Mouse (Mus musculus): ENCODE measurements around the gene Hnrnpa2b1. TPM values are rescaled to one million over a fixed set of nuclear protein-coding genes. Genes with fewer than 3 reads are reported as not detected.
A peak's percentile ranks its signal among the peaks of the same experiment; 100 is the strongest.
"Not testable (repeated sequence)": the region's sequence is repeated elsewhere in the genome, so short reads cannot be mapped to it uniquely, and the experiment has no call there.

The Hnrnpa2b1 gene
- polyA plus RNA-seq, 1 experiment: 37.4 TPM

DNA sequence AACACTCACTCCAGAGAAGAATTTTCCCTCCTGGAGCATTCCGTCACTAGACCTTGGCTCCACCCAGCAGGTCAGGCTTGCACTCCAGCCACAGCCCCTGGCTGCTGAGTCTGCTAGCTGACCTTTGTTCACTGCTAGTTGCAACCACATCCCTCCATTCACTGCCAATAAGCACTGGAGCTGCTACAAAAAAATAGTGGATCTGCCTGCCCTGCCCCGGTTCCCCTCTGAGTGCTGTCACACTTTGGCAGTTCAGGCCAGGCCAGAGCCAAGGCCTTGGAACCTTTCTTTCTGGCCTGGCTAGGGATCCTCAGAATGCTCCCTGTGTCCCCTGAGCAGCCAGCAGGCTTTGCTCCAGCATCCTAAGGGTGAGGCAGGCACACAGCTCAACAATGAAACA, 20.1 kb upstream of the Hnrnpa2b1 start:
- no peak overlapping the region for H3K4me3 ChIP-seq (replicated peaks)
- H3K36me3 ChIP-seq (ENCODE audit: control insufficient read depth): peaks cover 3% of the 10 kb centered on the region
- no peaks in the 10 kb centered on the region for H3K27me3 ChIP-seq (ENCODE audit: control insufficient read depth)
- H3K4me1 ChIP-seq (ENCODE audit: control insufficient read depth): peaks cover 4% of the 10 kb centered on the region
- peaks cover 7% of the 10 kb centered on the region for H3K9me3 ChIP-seq (ENCODE audit: control insufficient read depth, low read length)
- TF ChIP-seq TAL1 (IDR thresholded peaks at IDR 0.05; ENCODE audit: low read length): no peak
- TF ChIP-seq GATA1 (IDR thresholded peaks at IDR 0.05; ENCODE audit: low read length): no peak

DNA sequence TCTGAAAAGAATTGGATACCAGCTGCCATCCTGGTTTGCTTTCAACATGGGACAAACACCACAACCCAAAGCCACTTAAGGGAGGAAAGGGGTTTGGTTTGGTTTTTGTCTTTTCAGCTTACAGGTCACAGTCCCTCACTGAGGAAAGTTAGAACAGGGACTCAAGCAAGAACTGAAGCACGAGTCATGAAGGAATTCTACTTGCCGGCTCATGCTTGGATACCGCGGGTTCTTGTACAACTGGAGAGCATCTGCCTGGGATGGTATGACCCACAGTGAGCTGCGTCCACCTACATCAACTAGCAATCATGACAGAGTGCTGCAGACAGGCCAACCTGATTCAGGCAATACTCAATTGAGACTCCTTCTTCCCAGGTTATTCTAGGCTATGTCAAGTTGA, 17.0 kb upstream of the Hnrnpa2b1 start:
- H3K36me3 ChIP-seq (ENCODE audit: control insufficient read depth): peaks cover 20% of the 10 kb centered on the region
- peaks cover 4% of the 10 kb centered on the region for H3K4me1 ChIP-seq (ENCODE audit: control insufficient read depth)
- H3K9me3 ChIP-seq (ENCODE audit: control insufficient read depth, low read length): peaks cover 7% of the 10 kb centered on the region
- no peak for TF ChIP-seq GATA1 (IDR thresholded peaks at IDR 0.05; ENCODE audit: low read length)
- no peak for TF ChIP-seq TAL1 (IDR thresholded peaks at IDR 0.05; ENCODE audit: low read length)
- H3K4me3 ChIP-seq (replicated peaks): no peak overlapping the region
- no peaks in the 10 kb centered on the region for H3K27me3 ChIP-seq (ENCODE audit: control insufficient read depth)

DNA sequence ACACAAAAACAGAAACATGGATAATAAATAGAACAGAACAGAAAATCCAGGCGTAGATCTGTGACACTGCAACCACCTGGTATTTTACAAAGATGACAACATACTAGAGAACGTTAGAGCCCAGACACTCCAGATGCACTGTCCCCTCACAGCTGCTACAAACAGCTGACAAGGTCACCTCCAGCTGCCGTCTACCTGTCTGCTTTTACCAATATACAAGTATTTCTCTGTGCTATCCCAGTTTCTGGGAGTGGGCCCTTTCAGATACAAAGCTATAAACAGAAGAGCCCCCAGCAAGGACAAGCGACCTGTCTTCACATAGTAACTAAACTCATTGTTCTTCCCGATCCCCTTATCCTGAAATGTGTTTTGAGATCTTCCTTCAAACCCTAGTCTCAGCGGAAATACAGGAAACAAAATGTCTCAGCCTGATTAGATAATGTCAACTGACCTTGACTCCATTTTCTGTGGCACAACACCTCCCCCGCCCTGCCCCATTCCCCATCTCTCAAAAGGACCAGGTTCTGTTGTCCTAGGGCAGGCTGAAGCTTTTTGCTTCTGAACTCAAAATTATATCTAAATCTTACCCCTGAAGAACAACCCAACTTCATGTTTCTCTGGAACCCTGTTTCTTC, 16.5 kb upstream of the Hnrnpa2b1 start:
- peaks cover 7% of the 10 kb centered on the region for H3K9me3 ChIP-seq (ENCODE audit: control insufficient read depth, low read length)
- peaks cover 25% of the 10 kb centered on the region for H3K36me3 ChIP-seq (ENCODE audit: control insufficient read depth)
- peaks cover 4% of the 10 kb centered on the region for H3K4me1 ChIP-seq (ENCODE audit: control insufficient read depth)
- TF ChIP-seq GATA1 (IDR thresholded peaks at IDR 0.05; ENCODE audit: low read length) (no peak), TAL1 (IDR thresholded peaks at IDR 0.05; ENCODE audit: low read length) (no peak)
- H3K4me3 ChIP-seq (replicated peaks): no peak overlapping the region
- no peaks in the 10 kb centered on the region for H3K27me3 ChIP-seq (ENCODE audit: control insufficient read depth)

DNA sequence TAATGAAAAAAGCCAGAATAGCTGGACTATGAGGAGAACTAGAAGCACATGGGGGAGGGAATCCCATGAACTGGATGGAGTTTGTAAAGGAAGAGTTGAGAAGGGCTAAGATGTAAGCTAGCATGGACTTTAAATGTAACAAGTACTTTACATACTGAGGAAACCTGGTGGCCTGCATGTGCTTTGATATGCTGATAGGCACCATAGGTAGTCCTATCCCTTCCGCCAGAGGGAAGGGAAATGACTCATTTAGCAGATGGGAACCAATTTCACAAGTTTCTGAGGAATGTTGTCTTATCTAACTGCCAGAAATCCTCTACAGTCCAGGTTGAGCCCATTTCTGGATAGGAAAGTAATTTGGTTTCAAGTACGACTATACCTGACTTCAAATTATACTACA, 16.0 kb upstream of the Hnrnpa2b1 start:
- H3K36me3 ChIP-seq (ENCODE audit: control insufficient read depth): peaks cover 31% of the 10 kb centered on the region
- no peaks in the 10 kb centered on the region for H3K27me3 ChIP-seq (ENCODE audit: control insufficient read depth)
- TF ChIP-seq TAL1 (IDR thresholded peaks at IDR 0.05; ENCODE audit: low read length) (no peak), GATA1 (IDR thresholded peaks at IDR 0.05; ENCODE audit: low read length) (no peak)
- H3K4me3 ChIP-seq (replicated peaks): no peak overlapping the region
- peaks cover 7% of the 10 kb centered on the region for H3K9me3 ChIP-seq (ENCODE audit: control insufficient read depth, low read length)
- peaks cover 5% of the 10 kb centered on the region for H3K4me1 ChIP-seq (ENCODE audit: control insufficient read depth)

DNA sequence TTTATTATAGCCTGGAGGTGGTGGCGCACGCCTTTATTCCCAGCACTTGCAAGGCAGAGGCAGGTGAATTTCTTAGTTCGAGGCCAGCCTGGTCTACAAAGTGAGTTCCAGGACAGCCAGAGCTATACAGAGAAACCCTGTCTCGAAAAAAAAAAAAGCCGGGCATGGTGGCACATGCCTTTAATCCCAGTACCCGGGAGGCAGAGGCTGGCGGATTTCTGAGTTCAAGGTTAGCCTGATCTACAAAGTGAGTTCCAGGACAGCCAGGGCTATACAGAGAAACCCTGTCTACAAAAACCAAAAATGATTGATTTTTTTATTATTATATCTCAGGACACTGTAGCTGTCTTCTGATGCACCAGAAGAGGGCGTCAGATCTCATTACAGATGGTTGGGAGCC, 14.9 kb upstream of the Hnrnpa2b1 start:
- H3K4me1 ChIP-seq (ENCODE audit: control insufficient read depth); H3K4me3 ChIP-seq (replicated peaks); H3K27me3 ChIP-seq (ENCODE audit: control insufficient read depth); H3K9me3 ChIP-seq (ENCODE audit: control insufficient read depth, low read length): not testable (repeated sequence)
- peaks cover 42% of the 10 kb centered on the region for H3K36me3 ChIP-seq (ENCODE audit: control insufficient read depth)

DNA sequence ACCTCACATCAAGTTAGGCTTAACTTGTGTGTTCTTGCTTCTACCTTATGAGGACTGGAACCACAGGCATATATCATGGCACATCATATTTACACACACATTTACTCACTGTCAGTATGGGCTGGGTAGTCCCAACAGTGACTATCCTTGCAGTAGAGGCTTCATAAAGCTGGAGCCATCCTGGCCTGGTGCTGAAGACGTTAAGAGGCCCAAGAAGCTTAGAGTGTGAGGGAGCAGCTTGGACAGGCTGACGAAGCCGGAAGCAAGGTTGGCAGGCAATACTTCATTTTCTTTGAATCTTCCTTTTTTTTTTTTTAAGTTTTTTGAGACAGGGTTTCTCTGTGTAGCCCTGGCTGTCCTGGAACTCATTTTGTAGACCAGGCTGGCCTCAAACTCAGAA, 14.2 kb upstream of the Hnrnpa2b1 start:
- Histone ChIP-seq H3K36me3 (ENCODE audit: control insufficient read depth) (peaks cover 48% of the 10 kb centered on the region), H3K9me3 (ENCODE audit: control insufficient read depth, low read length) (peaks cover 7% of the 10 kb centered on the region), H3K27me3 (ENCODE audit: control insufficient read depth) (no peaks in the 10 kb centered on the region), H3K4me1 (ENCODE audit: control insufficient read depth) (peaks cover 13% of the 10 kb centered on the region), H3K4me3 (replicated peaks) (no peak overlapping the region)
- TF ChIP-seq GATA1 (IDR thresholded peaks at IDR 0.05; ENCODE audit: low read length) (no peak), TAL1 (IDR thresholded peaks at IDR 0.05; ENCODE audit: low read length) (no peak)

DNA sequence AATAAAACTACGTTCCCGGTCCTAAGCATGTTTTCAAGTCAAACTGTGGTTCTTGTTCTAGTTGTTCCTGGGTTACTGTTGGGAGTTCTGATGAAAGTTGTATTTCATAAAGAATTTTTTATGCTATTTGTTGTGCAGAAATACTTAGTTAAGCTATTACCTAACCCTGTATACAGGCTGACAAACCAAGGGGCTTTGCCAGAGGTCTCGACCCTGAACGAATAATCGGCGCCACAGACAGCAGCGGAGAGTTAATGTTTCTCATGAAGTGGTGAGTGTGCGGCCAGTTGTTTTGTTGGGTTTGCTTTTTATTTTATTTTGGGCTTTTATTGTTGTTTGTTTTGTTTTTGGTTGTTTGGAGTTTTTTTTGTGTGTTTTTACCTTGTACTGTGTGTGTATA, 11.9 kb upstream of the Hnrnpa2b1 start:
- Histone ChIP-seq H3K27me3 (ENCODE audit: control insufficient read depth) (no peaks in the 10 kb centered on the region), H3K4me3 (replicated peaks) (no peak overlapping the region), H3K4me1 (ENCODE audit: control insufficient read depth) (peaks cover 28% of the 10 kb centered on the region), H3K36me3 (ENCODE audit: control insufficient read depth) (peaks cover 72% of the 10 kb centered on the region), H3K9me3 (ENCODE audit: control insufficient read depth, low read length) (no peaks in the 10 kb centered on the region)
- TF ChIP-seq TAL1 (IDR thresholded peaks at IDR 0.05; ENCODE audit: low read length): no peak
- no peak for TF ChIP-seq GATA1 (IDR thresholded peaks at IDR 0.05; ENCODE audit: low read length)

DNA sequence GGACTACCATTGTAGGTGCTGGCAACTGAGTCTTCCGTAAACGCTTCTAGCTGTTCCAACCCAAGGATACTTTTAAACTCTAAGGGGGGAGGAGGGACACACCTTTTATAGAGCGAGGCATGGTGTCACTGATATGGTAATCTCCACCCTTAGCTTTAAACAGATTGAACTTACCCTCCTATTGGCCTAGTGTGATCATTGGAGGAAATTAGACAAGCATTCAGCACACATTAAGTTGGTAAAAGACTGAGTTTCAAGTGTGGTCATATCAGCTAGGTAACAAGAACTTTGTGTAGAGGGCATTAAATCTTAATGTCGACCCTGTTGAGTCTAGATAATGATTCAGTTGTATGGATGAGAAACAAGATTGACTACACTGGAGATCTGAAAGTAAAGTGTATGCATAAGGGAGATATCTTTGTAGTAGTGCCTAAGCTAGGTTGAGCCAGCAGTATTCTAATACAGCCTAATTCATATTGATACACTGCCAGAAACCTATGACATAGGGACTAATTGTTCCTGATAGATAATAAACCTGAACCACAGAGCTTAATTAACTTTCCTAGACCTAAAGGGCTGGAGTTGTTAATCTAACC, 9.5 kb upstream of the Hnrnpa2b1 start:
- Histone ChIP-seq H3K9me3 (ENCODE audit: control insufficient read depth, low read length) (no peaks in the 10 kb centered on the region), H3K27me3 (ENCODE audit: control insufficient read depth) (no peaks in the 10 kb centered on the region), H3K36me3 (ENCODE audit: control insufficient read depth) (peaks cover 90% of the 10 kb centered on the region), H3K4me1 (ENCODE audit: control insufficient read depth) (peaks cover 36% of the 10 kb centered on the region), H3K4me3 (replicated peaks) (no peak overlapping the region)
- peak; percentile 25; the same call in 1 of the 3 replicates for TF ChIP-seq TAL1 (IDR thresholded peaks at IDR 0.05; ENCODE audit: low read length)
- TF ChIP-seq GATA1 (IDR thresholded peaks at IDR 0.05; ENCODE audit: low read length): 0 out of 2 replicates have a peak, but pooled peaks have one; percentile 3

DNA sequence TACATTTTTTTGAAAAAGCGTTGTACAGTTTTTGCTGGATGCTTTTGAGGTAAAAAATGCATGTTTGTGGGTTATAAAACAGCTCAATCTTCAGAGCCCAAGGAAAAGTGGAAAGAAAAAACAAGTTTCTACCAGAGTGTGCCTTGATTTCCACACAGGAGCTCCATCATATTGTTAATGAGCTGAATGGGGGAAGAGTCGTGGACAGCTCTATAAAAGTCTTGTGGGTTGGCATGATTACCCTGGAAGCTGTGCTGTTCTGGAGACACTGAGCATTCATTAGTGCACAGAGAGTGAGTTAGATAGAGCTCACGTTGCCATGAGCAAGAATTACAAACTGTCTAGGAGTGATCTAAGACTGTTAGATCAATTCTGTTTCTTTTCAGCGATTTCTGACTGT, 2.5 kb upstream of the Hnrnpa2b1 start:
- H3K36me3 ChIP-seq (ENCODE audit: control insufficient read depth): peaks cover 72% of the 10 kb centered on the region
- H3K27me3 ChIP-seq (ENCODE audit: control insufficient read depth): no peaks in the 10 kb centered on the region
- TF ChIP-seq GATA1 (IDR thresholded peaks at IDR 0.05; ENCODE audit: low read length): no peak
- no peak for TF ChIP-seq TAL1 (IDR thresholded peaks at IDR 0.05; ENCODE audit: low read length)
- H3K4me1 ChIP-seq (ENCODE audit: control insufficient read depth): peaks cover 38% of the 10 kb centered on the region
- H3K4me3 ChIP-seq (replicated peaks): peak overlapping the region; percentile 100
- no peaks in the 10 kb centered on the region for H3K9me3 ChIP-seq (ENCODE audit: control insufficient read depth, low read length)

DNA sequence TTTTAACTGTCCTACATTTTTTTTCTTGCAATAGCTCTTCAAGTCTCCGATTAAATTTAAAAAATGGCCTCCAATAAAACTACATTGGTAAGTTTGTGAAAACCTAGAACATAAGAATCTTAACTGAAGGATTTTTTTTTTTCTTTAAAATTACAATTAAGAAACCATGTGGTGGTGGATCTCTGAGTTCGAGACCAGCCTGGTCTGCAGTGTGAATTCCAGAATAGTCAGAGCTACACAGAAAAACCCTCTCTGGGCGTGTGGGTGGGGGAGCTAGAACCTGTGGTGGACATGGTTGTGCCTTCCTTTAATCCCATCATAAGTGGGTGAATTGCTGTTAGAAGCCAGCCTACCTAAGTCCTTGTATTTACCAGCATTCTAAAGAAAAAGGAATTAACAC, 2.1 kb upstream of the Hnrnpa2b1 start:
- no peaks in the 10 kb centered on the region for H3K27me3 ChIP-seq (ENCODE audit: control insufficient read depth)
- peaks cover 72% of the 10 kb centered on the region for H3K36me3 ChIP-seq (ENCODE audit: control insufficient read depth)

More for the DNA sequence above, 2.1 kb upstream of the Hnrnpa2b1 start:
- H3K4me1 ChIP-seq (ENCODE audit: control insufficient read depth): peaks cover 42% of the 10 kb centered on the region
- H3K4me3 ChIP-seq (replicated peaks): peak overlapping the region; percentile 100
- TF ChIP-seq GATA1 (IDR thresholded peaks at IDR 0.05; ENCODE audit: low read length) (no peak), TAL1 (IDR thresholded peaks at IDR 0.05; ENCODE audit: low read length) (no peak)
- no peaks in the 10 kb centered on the region for H3K9me3 ChIP-seq (ENCODE audit: control insufficient read depth, low read length)

All from erythroblast, embryonic 14.5 days (primary cell).